7 mouse cellular contexts compared by ENCODE assay signal in genomic region chr12:107667836-107668235, GRCm38 (mm10).
"Had no signal": no experiment of that assay in that cellular context is flagged by ENCODE, and none has a peak within 500 bp of the region (broad histone marks: within the 10 kb centered on the region; RNA-seq: fewer than 3 reads in every experiment).

No protein-coding gene starts in this region.

- DNase-seq: lung, adult 2 months; lung, postnatal 14 days; lung, postnatal 36 days; right cerebral cortex, postnatal 14 days; thymus, adult 2 months; thymus, postnatal 25 days; thymus, postnatal 4 days had no signal
